Mouse (Mus musculus) ES-E14 (cell line): ENCODE data around the gene AC161166.1. TPM values are rescaled to one million over a fixed set of nuclear protein-coding genes. Genes with fewer than 3 reads are reported as not detected.

Source experiments
- DNase-seq: peaks from one replicate; pipeline ENCODE4 v3.0.0-alpha.2; 2013; ENCODE audit warnings: low read depth, low spot score
- H3K27ac ChIP-seq: 2 replicates; pipeline ENCODE4 v1.5.1; 2012; ENCODE audit warnings: low read depth, mild to moderate bottlenecking, low read length, moderate library complexity, mixed read lengths; ENCODE audit not compliant: poor library complexity, insufficient read depth, severe bottlenecking
- H3K36me3 ChIP-seq: 2 replicates; pipeline ENCODE4 v1.6.1; 2012; ENCODE audit warnings: mild to moderate bottlenecking, low read length, moderate library complexity, mixed read lengths; ENCODE audit not compliant: control insufficient read depth, poor library complexity, insufficient read depth, severe bottlenecking
- H3K4me1 ChIP-seq, 2 experiments: fragments of 150-350 bp in 1 of 2; sonication (generic) in 1 of 2; 2 replicates each; pipeline ENCODE4 v1.6.1; 2012; ENCODE audit warnings: low read length in 2 of 2, mild to moderate bottlenecking in 1 of 2, mixed read lengths in 1 of 2; ENCODE audit not compliant: control insufficient read depth in 2 of 2, insufficient read depth in 2 of 2, poor library complexity in 1 of 2
- H3K4me3 ChIP-seq, 2 experiments: fragments of 150-350 bp in 1 of 2; sonication (generic) in 1 of 2; 2 replicates each; pipeline ENCODE4 v1.5.1; 2012; ENCODE audit warnings: low read length in 2 of 2, low read depth in 1 of 2, mild to moderate bottlenecking in 1 of 2, mixed read lengths in 1 of 2; ENCODE audit not compliant: insufficient read depth in 1 of 2, poor library complexity in 1 of 2, severe bottlenecking in 1 of 2
- H3K9ac ChIP-seq: 2 replicates; pipeline ENCODE4 v1.6.1; 2012; ENCODE audit warnings: low read depth, mild to moderate bottlenecking, low read length, mixed read lengths; ENCODE audit not compliant: poor library complexity, insufficient read depth, severe bottlenecking
- H3K9me3 ChIP-seq: fragments of 150-350 bp; sonication (generic); 2 replicates; pipeline ENCODE4 v1.6.1; 2012; ENCODE audit warnings: low read depth, mild to moderate bottlenecking, low read length; ENCODE audit not compliant: control insufficient read depth, insufficient read depth
- CHD2 ChIP-seq: IDR thresholded peaks from 2 replicates; pipeline ENCODE4 v1.6.1; 2014; ENCODE audit warnings: mild to moderate bottlenecking, low read depth, low read length, inconsistent platforms
- HCFC1 ChIP-seq: IDR thresholded peaks from 2 replicates; pipeline ENCODE4 v1.6.1; 2012; ENCODE audit warnings: low read length, inconsistent platforms, borderline replicate concordance; ENCODE audit not compliant: insufficient read depth
- MAFK ChIP-seq: IDR thresholded peaks from 2 replicates; pipeline ENCODE4 v1.6.1; 2014; ENCODE audit warnings: mild to moderate bottlenecking, low read depth, low read length, inconsistent platforms; ENCODE audit not compliant: insufficient read depth
- ZC3H11A ChIP-seq: IDR thresholded peaks from 2 replicates; pipeline ENCODE4 v1.6.1; 2012; ENCODE audit warnings: low read depth, mild to moderate bottlenecking, inconsistent platforms, low read length, borderline replicate concordance
- ZNF384 ChIP-seq: IDR thresholded peaks from 2 replicates; pipeline ENCODE4 v1.6.1; 2012; ENCODE audit warnings: low read depth, low read length, inconsistent platforms
- in situ Hi-C, 2 experiments: fragments of 600-800 bp; cut with MboI; formaldehyde crosslinking; loops; one replicate each; pipeline ENCODE4 v1.15.1; 2025; ENCODE audit warnings: low sequenced_read_pairs in 2 of 2, inconsistent platforms in 1 of 2; ENCODE audit not compliant: unreplicated experiment in 2 of 2
- total RNA-seq: library from RNA; depleted of rRNA; stranded (reverse); fragments of 300-350 nt; gene quantifications from 2 replicates; pipeline ENCODE4 v1.2.3, GENCODE M21; 2012; rRNA removed

Gene AC161166.1
- total RNA-seq, 1 experiment: 1.2 TPM

DNA sequence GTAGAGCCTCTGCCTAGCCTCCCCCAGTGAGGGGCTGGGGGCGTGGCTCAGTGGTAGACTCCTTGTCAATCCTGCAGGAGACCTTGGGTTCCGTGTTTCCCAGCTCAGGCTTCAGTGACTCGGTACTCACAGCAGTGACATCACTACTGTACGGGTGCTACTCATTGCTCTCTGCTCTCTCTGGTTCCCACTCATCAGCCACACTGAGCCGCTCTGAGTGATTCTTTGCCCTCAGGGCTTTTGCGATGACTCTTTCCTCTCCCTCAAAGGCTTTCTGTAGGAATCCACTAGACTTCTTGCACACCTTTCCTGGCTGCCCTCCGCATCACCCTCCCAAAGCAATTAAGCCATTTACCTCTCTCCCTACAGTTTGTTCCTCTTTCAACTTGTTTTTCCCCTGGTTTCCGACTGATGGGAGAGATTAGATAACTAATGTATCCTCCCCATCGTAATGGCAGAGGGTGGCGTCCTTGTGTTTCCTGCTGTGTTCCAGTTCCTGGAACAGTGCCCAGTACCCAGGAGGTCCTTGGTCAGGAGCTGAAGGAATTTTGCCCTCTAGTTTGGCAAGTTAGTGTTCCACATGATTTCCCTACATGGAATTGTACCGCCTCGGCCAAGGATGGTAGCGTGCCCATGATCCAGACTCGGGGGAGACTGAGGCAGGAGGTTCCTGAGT, 50.7 kb downstream of the AC161166.1 start:
- TF ChIP-seq CHD2 (no peak), ZNF384 (no peak), MAFK (no peak), ZC3H11A (no peak), HCFC1 (no peak)
- in situ Hi-C loops: no loop called here
- Histone ChIP-seq H3K36me3 (peaks cover 3% of the 10 kb centered on the region; the same call in 1 of the 2 replicates), H3K9ac (no peak overlapping the region), H3K4me3 (no peak overlapping the region; a peak in 1 of 4 replicates), H3K4me1 (peaks cover 8 to 38% of the 10 kb centered on the region in 2 experiments; a peak in 3 of 4 replicates), H3K9me3 (no peaks in the 10 kb centered on the region), H3K27ac (no peak overlapping the region)
- no peak for DNase-seq

Other genes with a start within 250 kb of the AC161166.1 start
- 4.2 and 4.7 TPM in 2 replicates for gene Zfp93, start 242.0 kb downstream of the AC161166.1 start, total RNA-seq
- 22.4 and 30.4 TPM in 2 replicates for gene Zfp61, start 211.2 kb downstream of the AC161166.1 start, total RNA-seq
- 5.4 and 8.0 TPM in 2 replicates for gene Zfp94, start 195.8 kb downstream of the AC161166.1 start, total RNA-seq
- gene Tescl, start 178.5 kb downstream of the AC161166.1 start, total RNA-seq: 2.3 and 2.4 TPM in 2 replicates
- not detected in 2 replicates for gene Lypd5, start 163.3 kb downstream of the AC161166.1 start, total RNA-seq
- gene Kcnn4, start 142.2 kb downstream of the AC161166.1 start, total RNA-seq: 3.2 and 5.3 TPM in 2 replicates
- 25.7 and 35.7 TPM in 2 replicates for gene Smg9, start 112.8 kb downstream of the AC161166.1 start, total RNA-seq
- 0.16 TPM in 1 of 2 replicates, not detected in the other for gene Irgc1, start 60.2 kb downstream of the AC161166.1 start, total RNA-seq
- gene Plaur, start 50.0 kb downstream of the AC161166.1 start, total RNA-seq: 99.5 and 118 TPM in 2 replicates
- gene Cadm4, start 30.4 kb downstream of the AC161166.1 start, total RNA-seq: 10.8 and 21.4 TPM in 2 replicates
- gene Zfp428, start 5.4 kb downstream of the AC161166.1 start, total RNA-seq: 94.1 and 114 TPM in 2 replicates
- 6.2 and 6.4 TPM in 2 replicates for gene Irgq, start 18.2 kb upstream of the AC161166.1 start, total RNA-seq
- 0.58 TPM in 1 of 2 replicates, not detected in the other for gene Pinlyp, start 33.7 kb upstream of the AC161166.1 start, total RNA-seq
- gene Xrcc1, start 33.8 kb upstream of the AC161166.1 start, total RNA-seq: 69.7 and 144 TPM in 2 replicates
- gene Ethe1, start 75.1 kb upstream of the AC161166.1 start, total RNA-seq: 14.3 and 14.7 TPM in 2 replicates
- 0.22 TPM in 1 of 2 replicates, not detected in the other for gene Zfp575, start 75.2 kb upstream of the AC161166.1 start, total RNA-seq
- 1.5 and 1.8 TPM in 2 replicates for gene Phldb3, start 98.3 kb upstream of the AC161166.1 start, total RNA-seq
- 0.13 and 0.32 TPM in 2 replicates for gene Lypd3, start 124.1 kb upstream of the AC161166.1 start, total RNA-seq
- 9.5 and 10.0 TPM in 2 replicates for gene Tex101, start 164.2 kb upstream of the AC161166.1 start, total RNA-seq
- gene BC049730, start 196.8 kb upstream of the AC161166.1 start, total RNA-seq: not detected in 2 replicates
- gene Gm4763, start 214.5 kb upstream of the AC161166.1 start, total RNA-seq: not detected in 2 replicates
- gene Cd177, start 247.9 kb upstream of the AC161166.1 start, total RNA-seq: 0.22 TPM in 1 of 2 replicates, not detected in the other